Mouse (Mus musculus) forebrain, embryonic 11.5 days (tissue): ENCODE data around the gene Gm14391. TPM values are rescaled to one million over a fixed set of nuclear protein-coding genes. Genes with fewer than 3 reads are reported as not detected.
A peak's percentile ranks its signal among the peaks of the same experiment; 100 is the strongest.
"Not testable (repeated sequence)": the region's sequence is repeated elsewhere in the genome, so short reads cannot be mapped to it uniquely, and the experiment has no call there.

ENCODE experiments used
- ATAC-seq: fragments of 200-750 bp; cut with Nextera tagmentation; replicated peaks from 2 replicates; pipeline ENCODE4 v1.8.0; 2017; ENCODE audit warnings: moderate TSS enrichment; ENCODE audit not compliant: low FRiP score
- DNase-seq: peaks from one replicate; pipeline ENCODE4 v3.0.0-alpha.2; 2017; ENCODE audit warnings: low spot score
- H3K27ac ChIP-seq: fragments of 300-500 bp; sonication (generic); 2 replicates; pipeline ENCODE4 v1.5.1; 2014; ENCODE audit warnings: low read depth, low read length
- H3K27me3 ChIP-seq: fragments of 300-500 bp; sonication (generic); 2 replicates; pipeline ENCODE4 v1.6.1; 2014; ENCODE audit warnings: mild to moderate bottlenecking, low read length, mixed read lengths; ENCODE audit not compliant: control insufficient read depth, insufficient read depth
- H3K36me3 ChIP-seq: fragments of 300-500 bp; sonication (generic); 2 replicates; pipeline ENCODE4 v1.6.1; 2014; ENCODE audit warnings: mild to moderate bottlenecking, low read length, moderate library complexity, mixed read lengths; ENCODE audit not compliant: control insufficient read depth, insufficient read depth
- H3K4me1 ChIP-seq: fragments of 300-500 bp; sonication (generic); replicated peaks from 2 replicates; pipeline ENCODE4 v1.6.1; 2014; ENCODE audit warnings: low read length, mixed read lengths; ENCODE audit not compliant: control insufficient read depth, insufficient read depth
- H3K4me2 ChIP-seq: fragments of 300-500 bp; sonication (generic); 2 replicates; pipeline ENCODE4 v1.6.1; 2014; ENCODE audit warnings: low read depth, mild to moderate bottlenecking, low read length, moderate library complexity, mixed read lengths; ENCODE audit not compliant: severe bottlenecking
- H3K4me3 ChIP-seq: fragments of 300-500 bp; sonication (generic); 2 replicates; pipeline ENCODE4 v1.5.1; 2014; ENCODE audit warnings: low read depth, low read length
- H3K9ac ChIP-seq: fragments of 300-500 bp; sonication (generic); 2 replicates; pipeline ENCODE4 v1.6.1; 2014; ENCODE audit warnings: low read length
- H3K9me3 ChIP-seq: fragments of 300-500 bp; sonication (generic); 2 replicates; pipeline ENCODE4 v1.6.1; 2016; ENCODE audit warnings: low read length, mixed read lengths; ENCODE audit not compliant: control insufficient read depth
- WGBS: fragments of 180-500 bp; shearing (Covaris S2); extraction: QIAGEN DNeasy Blood & Tissue Kit; methylation state at CpG from one replicate; pipeline ENCODE4 v1.1.7; 2014; 5-methylcytosine and 5-hydroxymethylcytosine counted together
- polyA plus RNA-seq: library from polyadenylated mRNA; unstranded; fragments of >200 nt; fragmentation: Nextera tagmentation; extraction: Ambion mirVana; gene quantifications from 2 replicates; pipeline ENCODE4 v1.2.1, GENCODE M21; 2014

The Gm14391 gene
- polyA plus RNA-seq, 1 experiment from 2014 or later, result 9.1 TPM

DNA sequence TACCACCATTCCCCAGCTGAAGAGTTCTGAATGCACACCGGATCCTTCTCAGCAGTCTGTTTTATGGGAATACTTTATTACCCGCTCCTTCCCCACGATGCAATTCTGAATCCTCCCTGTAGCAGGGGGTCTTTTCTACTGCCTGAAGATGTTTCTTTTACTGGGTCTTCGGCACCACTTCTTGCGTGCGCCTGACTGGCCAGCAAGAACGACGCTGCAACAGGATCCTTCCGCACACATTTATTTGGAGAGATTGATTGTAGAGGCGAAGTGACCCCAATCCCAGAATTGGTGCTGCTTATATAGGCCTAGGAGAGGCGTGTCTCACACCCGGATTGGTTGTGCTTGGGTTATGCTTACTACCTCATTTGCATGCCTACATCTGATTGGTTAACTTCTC is 41.6 kb downstream of the Gm14391 start:
- not testable (repeated sequence) for H3K27ac ChIP-seq, H3K9ac ChIP-seq, H3K4me3 ChIP-seq, H3K27me3 ChIP-seq, H3K36me3 ChIP-seq, ATAC-seq, H3K4me1 ChIP-seq, H3K4me2 ChIP-seq, H3K9me3 ChIP-seq, DNase-seq
- WGBS, result 94% methylated on average over 12 of the region's 12 CpGs

DNA sequence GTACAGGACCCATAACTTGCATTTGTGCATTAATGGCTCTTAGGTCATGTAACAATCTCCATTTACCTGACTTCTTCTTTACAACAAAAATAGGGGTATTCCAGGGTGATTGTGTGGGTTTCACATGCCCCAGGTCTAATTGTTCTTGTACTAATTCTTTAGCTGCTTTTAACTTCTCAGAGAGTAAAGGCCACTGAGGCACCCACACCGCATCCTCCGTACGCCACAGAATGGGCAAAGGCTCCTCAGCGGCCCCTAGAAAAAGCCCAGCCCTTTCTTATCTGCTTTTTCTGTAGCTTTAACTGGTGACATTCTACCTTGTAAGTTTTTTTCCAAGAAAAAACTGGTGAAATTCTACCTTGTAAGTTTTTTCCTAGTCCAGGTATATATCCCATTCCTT is 45.3 kb downstream of the Gm14391 start:
- not testable (repeated sequence) for DNase-seq, H3K4me1 ChIP-seq, H3K4me2 ChIP-seq, H3K9me3 ChIP-seq, ATAC-seq, H3K4me3 ChIP-seq, H3K27me3 ChIP-seq, H3K27ac ChIP-seq, H3K9ac ChIP-seq, H3K36me3 ChIP-seq
- 93% methylated on average over 4 of the region's 4 CpGs for WGBS

DNA sequence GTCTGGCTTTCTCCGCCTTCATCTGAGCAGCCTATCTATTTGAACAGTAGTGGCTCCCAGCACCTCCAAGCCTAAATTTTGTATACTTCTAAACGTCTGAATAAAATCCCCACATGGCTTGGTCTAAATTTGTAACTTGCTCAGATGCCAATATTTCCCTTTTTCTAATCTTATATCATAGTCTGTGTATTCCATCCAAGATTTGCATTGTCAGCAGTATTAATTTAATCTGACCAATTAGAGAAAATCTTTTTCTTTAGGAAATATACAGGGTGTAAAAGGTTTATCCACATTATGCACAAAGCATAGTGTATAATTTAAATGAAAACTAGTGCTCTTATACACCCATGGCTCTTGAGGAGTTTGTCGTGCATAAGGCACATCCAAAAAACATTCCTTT is 48.1 kb downstream of the Gm14391 start:
- H3K4me3 ChIP-seq, result no peak overlapping the region
- H3K9ac ChIP-seq, result no peak overlapping the region
- no peak overlapping the region for H3K27ac ChIP-seq
- no peaks in the 10 kb centered on the region; the same call in 1 of the 2 replicates for H3K9me3 ChIP-seq
- H3K36me3 ChIP-seq, result no peaks in the 10 kb centered on the region
- H3K27me3 ChIP-seq, result no peaks in the 10 kb centered on the region
- no peak overlapping the region for H3K4me2 ChIP-seq
- DNase-seq (no peak), ATAC-seq (no peak)
- WGBS, result 89% methylated on average over 3 of the region's 3 CpGs
- no peaks in the 10 kb centered on the region for H3K4me1 ChIP-seq

DNA sequence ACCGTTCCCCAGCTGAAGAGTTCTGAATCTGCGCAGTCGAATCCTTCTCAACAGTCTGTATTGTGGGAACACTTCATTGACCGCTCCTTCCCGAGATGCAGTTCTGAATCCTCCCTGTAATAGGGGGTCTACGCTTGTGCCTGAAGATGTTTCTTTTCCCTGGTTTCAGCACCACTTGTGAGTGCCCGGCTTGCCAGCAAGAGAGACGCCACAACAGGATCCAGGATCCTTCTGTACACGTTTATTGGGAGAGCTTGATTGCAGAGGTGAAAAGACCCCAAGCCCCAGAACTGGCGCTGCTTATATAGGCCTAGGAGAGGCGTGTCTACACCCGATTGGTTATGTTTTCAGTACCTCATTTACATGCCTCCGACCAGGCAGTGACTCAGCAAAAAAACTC is 50.0 kb downstream of the Gm14391 start:
- Histone ChIP-seq H3K27me3 (no peaks in the 10 kb centered on the region), H3K4me3 (no peak overlapping the region), H3K4me2 (no peak overlapping the region), H3K9ac (no peak overlapping the region), H3K4me1 (no peaks in the 10 kb centered on the region), H3K36me3 (no peaks in the 10 kb centered on the region), H3K27ac (no peak overlapping the region), H3K9me3 (no peaks in the 10 kb centered on the region; the same call in 1 of the 2 replicates)
- ATAC-seq, result no peak
- no peak for DNase-seq
- WGBS, result 91% methylated on average over 13 of the region's 13 CpGs

DNA sequence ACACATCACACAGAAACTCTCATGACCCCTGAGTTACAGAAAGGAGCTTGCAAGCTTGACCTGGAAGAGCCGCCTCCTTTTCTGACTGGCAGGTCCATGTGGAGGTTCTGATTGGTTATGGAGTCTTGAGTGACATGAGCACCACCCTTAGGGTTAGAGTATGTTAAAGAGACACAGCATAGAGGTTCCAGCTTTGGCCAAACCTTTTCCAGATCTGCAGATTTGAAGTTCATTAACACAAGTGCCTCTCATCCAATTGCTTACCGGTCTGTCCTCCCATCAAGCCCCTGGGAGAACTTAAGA is 64.8 kb downstream of the Gm14391 start, which contains the start of gene Gm14399:
Gene Gm14399, minus strand, starts transcription at position 20 of the 303 bp plus-strand sequence.
- Histone ChIP-seq H3K4me3 (peak within 1 kb of the TSS; percentile 35), H3K4me2 (peak within 1 kb of the TSS; percentile 29; the same call in 1 of the 2 replicates)
- WGBS, result 11% methylated on average over 1 of the region's 2 CpGs
- not testable (repeated sequence) for H3K4me1 ChIP-seq, DNase-seq, H3K9ac ChIP-seq, H3K9me3 ChIP-seq, H3K27ac ChIP-seq, H3K27me3 ChIP-seq, ATAC-seq, H3K36me3 ChIP-seq

DNA sequence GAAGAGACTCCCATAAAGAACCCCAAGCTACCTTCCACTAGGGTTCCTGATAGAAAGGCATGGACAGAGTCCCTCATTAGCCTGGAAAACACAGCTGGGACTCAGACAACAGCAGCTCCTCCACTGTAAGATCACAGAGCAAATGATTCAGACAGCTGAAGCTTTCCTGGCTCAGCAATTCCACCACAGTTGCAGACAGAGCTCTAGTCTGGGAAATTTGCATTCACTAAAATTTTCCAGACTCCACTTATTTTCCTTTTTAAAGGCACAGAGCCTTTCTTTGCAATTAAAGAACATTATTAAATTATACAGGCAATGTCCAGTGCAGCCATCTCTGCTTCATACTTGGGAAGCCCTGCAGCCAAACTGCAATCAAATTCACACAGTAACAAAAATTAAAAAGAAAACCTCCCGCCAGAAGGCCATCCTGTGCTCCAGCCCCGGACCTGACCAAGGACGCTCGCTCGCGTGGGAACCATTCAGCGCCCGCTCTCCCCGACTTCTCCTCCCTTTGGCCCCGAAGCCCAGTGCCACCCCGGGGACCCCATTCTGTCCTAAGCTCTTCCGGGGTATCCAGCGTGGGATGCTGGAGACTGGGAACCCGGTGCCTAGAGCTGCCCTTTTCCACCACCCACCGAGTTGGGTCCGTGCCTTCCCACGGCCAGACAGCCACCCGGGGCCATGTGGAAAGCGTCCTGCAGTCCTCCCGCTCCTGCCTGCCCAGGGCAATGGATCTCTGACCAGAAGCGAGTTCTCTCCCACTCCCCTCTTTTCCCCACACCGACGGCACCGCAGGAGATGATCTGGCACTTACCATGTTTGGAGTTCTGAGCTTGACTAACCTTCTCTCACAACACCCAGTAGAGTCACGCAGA is 65.4 kb downstream of the Gm14391 start:
- not testable (repeated sequence) for H3K9me3 ChIP-seq, H3K36me3 ChIP-seq, H3K4me1 ChIP-seq, H3K27ac ChIP-seq, ATAC-seq, H3K9ac ChIP-seq, DNase-seq, H3K27me3 ChIP-seq
- H3K4me3 ChIP-seq, result peak overlapping the region; percentile 35
- WGBS, result 4% methylated on average over 21 of the region's 25 CpGs
- peak overlapping the region; percentile 29; the same call in 1 of the 2 replicates for H3K4me2 ChIP-seq

Other genes starting within 250 kb of the Gm14391 start
- not detected in 2 replicates for gene Gm14444, start 196.7 kb downstream of the Gm14391 start, polyA plus RNA-seq
- 1.0 TPM in 2 replicates for gene Gm14393, start 139.1 kb downstream of the Gm14391 start, polyA plus RNA-seq
- gene Gm14399, start 64.9 kb downstream of the Gm14391 start, polyA plus RNA-seq, result 7.2 and 9.2 TPM in 2 replicates
- gene Gm14443, start 31.0 kb downstream of the Gm14391 start, polyA plus RNA-seq, result 0.97 and 1.3 TPM in 2 replicates
- gene Gm14440, start 68.2 kb upstream of the Gm14391 start, polyA plus RNA-seq, result 1.6 and 7.9 TPM in 2 replicates
- 22.9 and 26.6 TPM in 2 replicates for gene Gm4631, start 131.3 kb upstream of the Gm14391 start, polyA plus RNA-seq
- 6.1 and 6.8 TPM in 2 replicates for gene Zfp968, start 165.5 kb upstream of the Gm14391 start, polyA plus RNA-seq
- 21.7 and 29.3 TPM in 2 replicates for gene Gm4724, start 228.9 kb upstream of the Gm14391 start, polyA plus RNA-seq